ENCODE assay signal across 9 mouse cellular contexts in the genomic region with DNA sequence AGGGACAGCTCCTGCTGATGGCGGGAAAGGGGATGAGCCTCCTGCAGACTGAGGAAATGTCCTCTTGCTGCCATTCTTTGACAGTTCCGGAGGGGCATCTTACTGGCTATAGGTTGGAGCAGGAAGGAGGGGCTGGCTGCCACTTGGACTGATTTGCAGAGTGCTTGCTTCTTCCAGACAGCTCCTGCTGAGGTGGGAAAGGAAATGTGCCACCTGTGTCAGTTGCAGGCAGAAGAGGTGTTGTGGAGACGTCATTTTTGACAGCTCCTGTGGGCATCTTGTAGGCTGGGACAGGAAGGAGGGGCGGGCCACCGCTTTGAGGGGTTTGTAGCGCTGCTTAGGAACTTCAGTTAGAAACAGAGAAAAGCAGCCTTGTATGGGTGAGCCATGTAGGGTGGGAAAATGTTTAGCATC. TPM values are rescaled to one million over a fixed set of nuclear protein-coding genes. Genes with fewer than 3 reads are reported as not detected.
DNase-seq lines count a peak whose midpoint lies in the region; ATAC-seq and TF ChIP-seq lines count a peak whose summit lies in the region.
"Had no signal": no experiment of that assay in that cellular context is flagged by ENCODE, and none has a peak within 500 bp of the region (broad histone marks: within the 10 kb centered on the region; RNA-seq: fewer than 3 reads in every experiment).

No protein-coding gene starts in this region.

- no peaks in the 10 kb centered on the region for H3K36me3 ChIP-seq in heart, embryonic 16.5 days (ENCODE audit: control insufficient read depth, insufficient read depth)
- H3K36me3 ChIP-seq in intestine, embryonic 14.5 days (ENCODE audit: control insufficient read depth, insufficient read depth, low read length), result no peaks in the 10 kb centered on the region
- no peaks in the 10 kb centered on the region for H3K36me3 ChIP-seq in neural tube, embryonic 12.5 days

- ATAC-seq in heart, embryonic 16.5 days (replicated peaks; ENCODE audit: extremely low read depth, insufficient read depth, low FRiP score), result peak; percentile 53; the same call in 1 of the 2 replicates
- ATAC-seq in intestine, embryonic 14.5 days (replicated peaks; ENCODE audit: low FRiP score, low TSS enrichment, low read depth), result no peak
- ATAC-seq in neural tube, embryonic 12.5 days (ENCODE audit: low FRiP score, low read depth), result no peak

- no peak for TF ChIP-seq CTCF in cortical plate, adult 2 months (IDR thresholded peaks at IDR 0.05; ENCODE audit: extremely low read depth, insufficient read depth, low read length)

- H3K9ac ChIP-seq in heart, embryonic 16.5 days (ENCODE audit: low read length), result no peak overlapping the region
- no peak overlapping the region for H3K9ac ChIP-seq in intestine, embryonic 14.5 days (ENCODE audit: low read length)
- no peak overlapping the region for H3K9ac ChIP-seq in neural tube, embryonic 12.5 days

- 38% methylated on average over 6 of the region's 6 CpGs for WGBS in heart, embryonic 16.5 days
- 57% methylated on average over 6 of the region's 6 CpGs for WGBS in intestine, embryonic 14.5 days
- whole genome bisulfite sequencing in neural tube, embryonic 12.5 days, result 60% methylated on average over 6 of the region's 6 CpGs

- peak overlapping the region; percentile 46 for H3K4me3 ChIP-seq in heart, embryonic 16.5 days (ENCODE audit: low read length)
- H3K4me3 ChIP-seq in cortical plate, adult 2 months (ENCODE audit: insufficient read depth, low read length), result peak overlapping the region; percentile 53
- peak overlapping the region; percentile 40; the same call in 1 of the 2 replicates for H3K4me3 ChIP-seq in intestine, embryonic 14.5 days (ENCODE audit: low read depth, low read length)
- no peak overlapping the region for H3K4me3 ChIP-seq in neural tube, embryonic 12.5 days

- intact Hi-C loops in heart, postnatal 36 days (cut with DNase I), result no loop called here

- 0 out of 2 replicates have a peak, but pooled peaks cover 2% of the 10 kb centered on the region for H3K27me3 ChIP-seq in heart, embryonic 16.5 days (ENCODE audit: control insufficient read depth, insufficient read depth, low read length)
- H3K27me3 ChIP-seq in intestine, embryonic 14.5 days (replicated peaks; ENCODE audit: control insufficient read depth, insufficient read depth, low read length), result no peaks in the 10 kb centered on the region
- H3K27me3 ChIP-seq in neural tube, embryonic 12.5 days (replicated peaks), result 0 out of 2 replicates have a peak, but pooled peaks cover 8% of the 10 kb centered on the region

- H3K4me2 ChIP-seq in heart, embryonic 16.5 days (ENCODE audit: low read depth, low read length), result peak overlapping the region; percentile 58
- H3K4me2 ChIP-seq in intestine, embryonic 14.5 days (ENCODE audit: low read length), result peak overlapping the region; percentile 44
- H3K4me2 ChIP-seq in neural tube, embryonic 12.5 days (replicated peaks), result peak overlapping the region; percentile 51

- no peaks in the 10 kb centered on the region for H3K4me1 ChIP-seq in heart, embryonic 16.5 days (ENCODE audit: control insufficient read depth, insufficient read depth, low read length)
- no peaks in the 10 kb centered on the region for H3K4me1 ChIP-seq in cortical plate, adult 2 months (ENCODE audit: control insufficient read depth, insufficient read depth, low read length)
- no peaks in the 10 kb centered on the region for H3K4me1 ChIP-seq in intestine, embryonic 14.5 days (replicated peaks; ENCODE audit: control insufficient read depth, insufficient read depth, low read length)
- no peaks in the 10 kb centered on the region for H3K4me1 ChIP-seq in neural tube, embryonic 12.5 days

- H3K27ac ChIP-seq in heart, embryonic 16.5 days (ENCODE audit: low read length), result no peak overlapping the region
- no peak overlapping the region for H3K27ac ChIP-seq in cortical plate, adult 2 months (ENCODE audit: insufficient read depth, low read length)
- H3K27ac ChIP-seq in intestine, embryonic 14.5 days (ENCODE audit: low read depth), result no peak overlapping the region
- H3K27ac ChIP-seq in neural tube, embryonic 12.5 days, result no peak overlapping the region

- H3K9me3 ChIP-seq in heart, embryonic 16.5 days (replicated peaks; ENCODE audit: control insufficient read depth, low read length), result no peaks in the 10 kb centered on the region
- H3K9me3 ChIP-seq in intestine, embryonic 14.5 days (ENCODE audit: control insufficient read depth, low read length), result no peaks in the 10 kb centered on the region
- no peaks in the 10 kb centered on the region for H3K9me3 ChIP-seq in neural tube, embryonic 12.5 days

- no peak for DNase-seq in heart, postnatal 36 days
- DNase-seq in intestine, embryonic 14.5 days (ENCODE audit: low spot score), result no peak
- DNase-seq in frontal cortex, postnatal 36 days (ENCODE audit: low spot score in 2 of 2), result no peak
- DNase-seq in urinary bladder, postnatal 36 days (ENCODE audit: low spot score in 2 of 2), result no peak
- no peak for DNase-seq in adrenal gland, adult (ENCODE audit: inconsistent age in 2 of 2, low spot score in 1 of 2)

- TF ChIP-seq POLR2A in cortical plate, adult 2 months (IDR thresholded peaks at IDR 0.05; ENCODE audit: extremely low read depth, insufficient read depth, low read length), result no peak

RNA-seq across cellular contexts. Expression of a gene that starts 13.3 kb away (rescaled TPM):
- 1.6 and 1.8 TPM in 2 replicates for polyA plus RNA-seq in heart, embryonic 16.5 days (2015; fragmentation: Nextera tagmentation; extraction: Ambion mirVana)
- total RNA-seq in heart, postnatal 36 days (2021), result 1 to 10 TPM in 1 of 2 experiments, under 1 TPM in 1; 0.95 to 1.8 TPM
- 4.6 and 4.9 TPM in 2 replicates for polyA plus RNA-seq in cortical plate, adult 2 months (2012; rRNA removed)
- polyA plus RNA-seq in intestine, embryonic 14.5 days (2014; fragmentation: Nextera tagmentation; extraction: Ambion mirVana), result 2.7 and 2.9 TPM in 2 replicates
- polyA plus RNA-seq in neural tube, embryonic 12.5 days (2016; fragmentation: Nextera tagmentation; extraction: Ambion mirVana), result 1.1 and 1.4 TPM in 2 replicates

RNA-seq across cellular contexts. Expression of a gene that starts 21.4 kb away (rescaled TPM):
- polyA plus RNA-seq in heart, embryonic 16.5 days (2015; fragmentation: Nextera tagmentation; extraction: Ambion mirVana), result 0.13 TPM in 1 of 2 replicates, not detected in the other
- not detected for total RNA-seq in heart, postnatal 36 days (2021)
- not detected in 2 replicates for polyA plus RNA-seq in cortical plate, adult 2 months (2012; rRNA removed)
- polyA plus RNA-seq in intestine, embryonic 14.5 days (2014; fragmentation: Nextera tagmentation; extraction: Ambion mirVana), result not detected in 2 replicates
- polyA plus RNA-seq in neural tube, embryonic 12.5 days (2016; fragmentation: Nextera tagmentation; extraction: Ambion mirVana), result not detected in 2 replicates
- polyA plus RNA-seq: Patski had no signal

RNA-seq across cellular contexts. Expression of a gene that starts 39.3 kb away (rescaled TPM):
- polyA plus RNA-seq in heart, embryonic 16.5 days (2015; fragmentation: Nextera tagmentation; extraction: Ambion mirVana), result 2.1 and 2.2 TPM in 2 replicates
- 1 to 10 TPM; 1.6 to 1.9 TPM for total RNA-seq in heart, postnatal 36 days (2021)
- polyA plus RNA-seq in cortical plate, adult 2 months (2012; rRNA removed), result 4.7 and 5.7 TPM in 2 replicates
- 0.23 and 0.24 TPM in 2 replicates for polyA plus RNA-seq in intestine, embryonic 14.5 days (2014; fragmentation: Nextera tagmentation; extraction: Ambion mirVana)
- 0.48 and 0.95 TPM in 2 replicates for polyA plus RNA-seq in neural tube, embryonic 12.5 days (2016; fragmentation: Nextera tagmentation; extraction: Ambion mirVana)
- polyA plus RNA-seq: Patski had no signal

RNA-seq across cellular contexts. Expression of a gene that starts 59.5 kb away (rescaled TPM):
- polyA plus RNA-seq in heart, embryonic 16.5 days (2015; fragmentation: Nextera tagmentation; extraction: Ambion mirVana), result 12.5 and 13.0 TPM in 2 replicates
- total RNA-seq in heart, postnatal 36 days (2021), result 10 to 100 TPM; 10.6 to 14.9 TPM
- polyA plus RNA-seq in cortical plate, adult 2 months (2012; rRNA removed), result 30.0 and 31.4 TPM in 2 replicates
- polyA plus RNA-seq in intestine, embryonic 14.5 days (2014; fragmentation: Nextera tagmentation; extraction: Ambion mirVana), result 12.8 and 13.2 TPM in 2 replicates
- polyA plus RNA-seq in neural tube, embryonic 12.5 days (2016; fragmentation: Nextera tagmentation; extraction: Ambion mirVana), result 16.2 and 17.0 TPM in 2 replicates
